8 mouse cellular contexts compared by ENCODE assay signal in genomic region chr9:60687415-60687814, GRCm38 (mm10). TPM values are rescaled to one million over a fixed set of nuclear protein-coding genes. Genes with fewer than 3 reads are reported as not detected.
A peak's percentile ranks its signal among the peaks of the same experiment; 100 is the strongest.
DNase-seq lines count a peak whose midpoint lies in the region; ATAC-seq and TF ChIP-seq lines count a peak whose summit lies in the region.

No protein-coding gene starts in this region.

- TF ChIP-seq CTCF in forebrain, postnatal 0 days (IDR thresholded peaks at IDR 0.05; ENCODE audit: low read depth), result peak; percentile 58

- peak; percentile 24 for DNase-seq in adrenal gland, postnatal 14 days
- DNase-seq in adrenal gland, adult 8-10 months, result no peak
- DNase-seq in left cerebral cortex, postnatal 10 days (ENCODE audit: extremely low spot score in 1 of 2, low spot score in 2 of 2), result peak; percentile 40 to 49
- no peak for DNase-seq in left cerebral cortex, adult 8-10 months (ENCODE audit: low spot score in 2 of 2)
- DNase-seq in forebrain, postnatal 0 days, result no peak
- DNase-seq in urinary bladder, adult 18-20 months (ENCODE audit: low spot score in 2 of 2), result no peak

- peak overlapping the region; percentile 57 for H3K4me2 ChIP-seq in forebrain, postnatal 0 days (ENCODE audit: low read depth)
- peak overlapping the region; percentile 73 for H3K4me2 ChIP-seq in liver, embryonic 15.5 days
- peak overlapping the region; percentile 44 for H3K4me2 ChIP-seq in stomach, embryonic 14.5 days (replicated peaks; ENCODE audit: low read depth, low read length)

- no peaks in the 10 kb centered on the region; the same call in 1 of the 2 replicates for H3K27me3 ChIP-seq in forebrain, postnatal 0 days (ENCODE audit: insufficient read depth, low read length)
- H3K27me3 ChIP-seq in liver, embryonic 15.5 days, result no peaks in the 10 kb centered on the region
- H3K27me3 ChIP-seq in stomach, embryonic 14.5 days (ENCODE audit: control insufficient read depth, insufficient read depth, low read length), result no peaks in the 10 kb centered on the region

- peak overlapping the region; percentile 75 for H3K9ac ChIP-seq in forebrain, postnatal 0 days
- H3K9ac ChIP-seq in liver, embryonic 15.5 days, result no peak overlapping the region
- H3K9ac ChIP-seq in stomach, embryonic 14.5 days (replicated peaks; ENCODE audit: low read depth, low read length), result no peak overlapping the region

- WGBS in forebrain, postnatal 0 days, result under 1% methylated on average over 7 of the region's 7 CpGs
- 3% methylated on average over 7 of the region's 7 CpGs for WGBS in liver, embryonic 15.5 days (ENCODE audit: insufficient replicate concordance)
- 2% methylated on average over 7 of the region's 7 CpGs for WGBS in stomach, embryonic 14.5 days

- H3K9me3 ChIP-seq in forebrain, postnatal 0 days (ENCODE audit: low read length), result no peaks in the 10 kb centered on the region
- no peaks in the 10 kb centered on the region for H3K9me3 ChIP-seq in liver, embryonic 15.5 days (replicated peaks)
- H3K9me3 ChIP-seq in stomach, embryonic 14.5 days (ENCODE audit: control insufficient read depth, low read depth, low read length), result no peaks in the 10 kb centered on the region

- peaks cover 14% of the 10 kb centered on the region for H3K36me3 ChIP-seq in forebrain, postnatal 0 days (ENCODE audit: insufficient read depth)
- no peaks in the 10 kb centered on the region for H3K36me3 ChIP-seq in liver, embryonic 15.5 days (replicated peaks)
- no peaks in the 10 kb centered on the region for H3K36me3 ChIP-seq in stomach, embryonic 14.5 days (ENCODE audit: control insufficient read depth, insufficient read depth, low read length)

- ATAC-seq in forebrain, postnatal 0 days, result peak; percentile 77
- ATAC-seq in liver, embryonic 15.5 days (ENCODE audit: insufficient read depth), result no peak
- peak; percentile 49; the same call in 1 of the 2 replicates for ATAC-seq in stomach, embryonic 14.5 days (ENCODE audit: insufficient number of reproducible peaks, insufficient read depth, low FRiP score, low read depth)

- intact Hi-C loops in left cerebral cortex, postnatal 10 days (cut with DNase I), result loop anchor here (5.0 to 10.0 kb wide), 2 partner anchors 85 to 443 kb away; no protein-coding TSS in a partner anchor

- H3K4me3 ChIP-seq in forebrain, postnatal 0 days (ENCODE audit: low read depth, low read length), result peak overlapping the region; percentile 68
- peak overlapping the region; percentile 60 for H3K4me3 ChIP-seq in liver, embryonic 15.5 days (replicated peaks)
- peak overlapping the region; percentile 54 for H3K4me3 ChIP-seq in stomach, embryonic 14.5 days (ENCODE audit: low read depth, low read length)

- H3K27ac ChIP-seq in forebrain, postnatal 0 days (ENCODE audit: low read depth, low read length), result peak overlapping the region; percentile 98
- H3K27ac ChIP-seq in liver, embryonic 15.5 days (replicated peaks), result no peak overlapping the region
- peak overlapping the region; percentile 78; the same call in 1 of the 2 replicates for H3K27ac ChIP-seq in stomach, embryonic 14.5 days (ENCODE audit: low read length)

- peaks cover 11% of the 10 kb centered on the region for H3K4me1 ChIP-seq in forebrain, postnatal 0 days (ENCODE audit: insufficient read depth)
- peaks cover 13% of the 10 kb centered on the region for H3K4me1 ChIP-seq in liver, embryonic 15.5 days (replicated peaks)
- H3K4me1 ChIP-seq in stomach, embryonic 14.5 days (ENCODE audit: control insufficient read depth, insufficient read depth, low read length), result no peaks in the 10 kb centered on the region

RNA-seq across cellular contexts. Expression of gene Lrrc49, which starts 0.5 kb away (rescaled TPM):
- 21.0 and 24.2 TPM in 2 replicates for total RNA-seq in adrenal gland, postnatal 14 days (2021)
- total RNA-seq in adrenal gland, adult 8-10 months (2022), result 10 to 100 TPM; 16.1 to 24.9 (median 22.2) TPM
- total RNA-seq in left cerebral cortex, postnatal 10 days (2021), result 10 to 100 TPM; 71.6 to 71.7 TPM
- total RNA-seq in left cerebral cortex, adult 8-10 months (2022), result 10 to 100 TPM; 75.0 to 97.8 (median 88.4) TPM
- 85.5 and 85.6 TPM in 2 replicates for total RNA-seq in forebrain, postnatal 0 days (2014; rRNA removed)
- 64.3 and 69.6 TPM in 2 replicates for polyA plus RNA-seq in forebrain, postnatal 0 days (2015; fragmentation: Nextera tagmentation; extraction: Ambion mirVana)
- 0.56 and 0.85 TPM in 2 replicates for polyA plus RNA-seq in liver, embryonic 15.5 days (2015; fragmentation: Nextera tagmentation; extraction: Ambion mirVana)
- 23.3 TPM in 2 replicates for polyA plus RNA-seq in stomach, embryonic 14.5 days (2014; fragmentation: Nextera tagmentation; extraction: Ambion mirVana)

RNA-seq across cellular contexts. Expression of gene Larp6, which starts 25.4 kb away (rescaled TPM):
- 2.3 and 2.7 TPM in 2 replicates for total RNA-seq in adrenal gland, postnatal 14 days (2021)
- total RNA-seq in adrenal gland, adult 8-10 months (2022), result 1 to 10 TPM; 3.1 to 4.7 (median 3.7) TPM
- 10 to 100 TPM; 32.2 to 34.1 TPM for total RNA-seq in left cerebral cortex, postnatal 10 days (2021)
- 10 to 100 TPM; 43.2 to 46.2 (median 43.7) TPM for total RNA-seq in left cerebral cortex, adult 8-10 months (2022)
- 31.2 and 34.4 TPM in 2 replicates for total RNA-seq in forebrain, postnatal 0 days (2014; rRNA removed)
- 22.0 and 23.8 TPM in 2 replicates for polyA plus RNA-seq in forebrain, postnatal 0 days (2015; fragmentation: Nextera tagmentation; extraction: Ambion mirVana)
- 0.06 and 0.08 TPM in 2 replicates for polyA plus RNA-seq in liver, embryonic 15.5 days (2015; fragmentation: Nextera tagmentation; extraction: Ambion mirVana)
- 2.2 and 2.7 TPM in 2 replicates for polyA plus RNA-seq in stomach, embryonic 14.5 days (2014; fragmentation: Nextera tagmentation; extraction: Ambion mirVana)

Comparison
In these comparisons a context has a peak if more than half of its experiments do, and no peak if none do; other contexts are left out.
1. DNase-seq: peak in adrenal gland, postnatal 14 days (single experiment) and left cerebral cortex, postnatal 10 days (2 of 2); none in adrenal gland, adult 8-10 months (single experiment), left cerebral cortex, adult 8-10 months (0 of 2), forebrain, postnatal 0 days (single experiment) and urinary bladder, adult 18-20 months (0 of 2).
2. Peak in every context shown above with its lines, with median percentiles within 50 percentile points of each other: H3K4me2 ChIP-seq and H3K4me3 ChIP-seq.